Mouse (Mus musculus) liver, postnatal 0 days (tissue): Measurements from ENCODE around the gene Hoxb5. TPM values are rescaled to one million over a fixed set of nuclear protein-coding genes. Genes with fewer than 3 reads are reported as not detected.

Experiments
- ATAC-seq: fragments of 200-750 bp; cut with Nextera tagmentation; 2 replicates; pipeline ENCODE4 v1.8.0; 2017; ENCODE audit warnings: mild to moderate bottlenecking, moderate library complexity
- DNase-seq: peaks from one replicate; pipeline ENCODE4 v3.0.0-alpha.2; 2016
- H3K27ac ChIP-seq: fragments of 300-500 bp; sonication (generic); 2 replicates; pipeline ENCODE4 v1.5.1; 2014; ENCODE audit warnings: antibody characterized with exemption, moderate library complexity, mild to moderate bottlenecking, low read depth
- H3K27me3 ChIP-seq: fragments of 300-500 bp; sonication (generic); 2 replicates; pipeline ENCODE4 v1.6.1; 2014; ENCODE audit warnings: low read length, control low read depth, mixed read lengths; ENCODE audit not compliant: insufficient read depth
- H3K36me3 ChIP-seq: fragments of 300-500 bp; sonication (generic); replicated peaks from 2 replicates; pipeline ENCODE4 v1.6.1; 2014; ENCODE audit warnings: mild to moderate bottlenecking, control low read depth, low read length, moderate library complexity, mixed read lengths; ENCODE audit not compliant: insufficient read depth
- H3K4me1 ChIP-seq: fragments of 300-500 bp; sonication (generic); 2 replicates; pipeline ENCODE4 v1.6.1; 2014; ENCODE audit warnings: antibody characterized with exemption, mild to moderate bottlenecking, control low read depth; ENCODE audit not compliant: insufficient read depth
- H3K4me2 ChIP-seq: fragments of 300-500 bp; sonication (generic); 2 replicates; pipeline ENCODE4 v1.6.1; 2014; ENCODE audit warnings: low read depth, mild to moderate bottlenecking, low read length, moderate library complexity, mixed read lengths
- H3K4me3 ChIP-seq: fragments of 300-500 bp; sonication (generic); 2 replicates; pipeline ENCODE4 v1.5.1; 2014; ENCODE audit warnings: low read depth, low read length
- H3K9ac ChIP-seq: fragments of 300-500 bp; sonication (generic); replicated peaks from 2 replicates; pipeline ENCODE4 v1.6.1; 2014; ENCODE audit warnings: mild to moderate bottlenecking, moderate library complexity
- H3K9me3 ChIP-seq: fragments of 300-500 bp; sonication (generic); 2 replicates; pipeline ENCODE4 v1.6.1; 2016; ENCODE audit warnings: mild to moderate bottlenecking, control low read depth, low read length, mixed read lengths
- CTCF ChIP-seq: sonication (generic); IDR thresholded peaks from 2 replicates; pipeline ENCODE4 v1.5.1; 2016; ENCODE audit warnings: antibody characterized with exemption, low read depth
- EP300 ChIP-seq: IDR thresholded peaks from 2 replicates; pipeline ENCODE4 v1.6.1; 2016; ENCODE audit warnings: antibody characterized with exemption, low read depth, mild to moderate bottlenecking
- WGBS: fragments of 180-500 bp; shearing (Covaris S2); extraction: QIAGEN DNeasy Blood & Tissue Kit; methylation state at CpG from one replicate; pipeline ENCODE4 v1.1.7; 2014; ENCODE audit not compliant: insufficient replicate concordance; 5-methylcytosine and 5-hydroxymethylcytosine counted together
- polyA plus RNA-seq: library from polyadenylated mRNA; unstranded; fragments of >200 nt; fragmentation: Nextera tagmentation; extraction: Ambion mirVana; gene quantifications from 2 replicates; pipeline ENCODE4 v1.2.1, GENCODE M21; 2015

Hoxb5 gene
- polyA plus RNA-seq, 1 experiment from 2014 or later, result 0.75 TPM

DNA sequence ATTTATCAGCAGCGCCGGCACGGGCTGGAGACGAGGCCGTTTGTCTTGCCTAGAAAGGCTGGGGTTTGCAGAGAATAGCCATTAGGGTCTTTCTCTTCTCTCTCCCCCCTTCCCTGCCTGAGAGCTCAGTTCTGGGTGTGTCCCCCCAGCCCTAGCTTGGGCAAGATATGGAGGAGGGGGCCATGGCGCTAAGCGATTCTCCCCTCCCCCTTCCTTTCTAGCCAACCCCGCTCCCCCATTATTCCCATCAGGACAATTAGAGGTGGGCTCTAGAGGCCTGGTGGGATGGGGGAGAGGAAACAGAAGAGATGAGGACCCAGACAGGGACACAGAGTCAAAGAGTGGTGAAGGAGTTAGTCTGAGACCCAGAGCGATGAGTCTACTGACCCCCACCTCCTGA, 15.7 kb upstream of the Hoxb5 start:
- DNase-seq (no peak), ATAC-seq (no peak)
- 7% methylated on average over 8 of the region's 9 CpGs for WGBS
- Histone ChIP-seq H3K9ac (no peak overlapping the region), H3K4me3 (no peak overlapping the region), H3K9me3 (no peaks in the 10 kb centered on the region), H3K4me2 (no peak overlapping the region), H3K27me3 (peaks cover 97% of the 10 kb centered on the region), H3K4me1 (no peaks in the 10 kb centered on the region), H3K36me3 (no peaks in the 10 kb centered on the region), H3K27ac (no peak overlapping the region)
- TF ChIP-seq CTCF (no peak), EP300 (no peak)

DNA sequence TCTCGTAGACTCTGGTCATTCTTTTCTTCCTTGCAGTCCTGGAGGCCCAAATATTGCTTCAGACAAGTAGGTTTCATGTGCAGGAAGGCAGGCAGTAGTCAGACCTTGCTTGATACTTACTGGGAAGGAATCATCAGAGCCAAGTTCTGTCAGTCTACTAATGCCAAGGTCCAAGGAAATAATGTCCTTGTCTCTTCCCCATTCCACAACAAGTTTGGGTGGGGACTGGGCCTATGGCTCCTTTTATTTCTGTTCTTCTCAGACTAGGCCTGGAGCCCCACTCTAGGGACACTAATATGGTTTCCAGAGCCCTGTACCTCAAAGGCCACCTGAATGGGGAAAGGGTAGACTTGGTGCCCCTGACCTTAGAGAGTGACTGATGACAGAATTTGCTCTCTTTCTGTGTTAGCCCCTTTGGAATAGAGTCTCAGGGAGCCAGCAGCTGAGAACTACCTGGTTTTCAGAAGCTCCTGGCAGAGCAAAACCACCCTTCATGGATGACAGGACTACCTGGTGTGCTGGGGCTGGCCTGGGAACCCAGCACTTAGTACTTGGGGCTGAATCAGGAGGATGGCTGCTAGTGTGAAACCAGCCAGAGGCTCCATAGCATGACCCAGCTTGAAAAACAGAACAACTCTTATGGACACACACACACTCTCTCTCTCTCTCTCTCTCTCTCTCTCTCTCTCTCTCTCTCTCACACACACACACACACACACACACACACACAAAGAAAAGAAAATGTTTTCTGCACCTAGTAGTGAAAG, 14.5 kb upstream of the Hoxb5 start:
- H3K27me3 ChIP-seq, result peaks cover 97% of the 10 kb centered on the region

DNA sequence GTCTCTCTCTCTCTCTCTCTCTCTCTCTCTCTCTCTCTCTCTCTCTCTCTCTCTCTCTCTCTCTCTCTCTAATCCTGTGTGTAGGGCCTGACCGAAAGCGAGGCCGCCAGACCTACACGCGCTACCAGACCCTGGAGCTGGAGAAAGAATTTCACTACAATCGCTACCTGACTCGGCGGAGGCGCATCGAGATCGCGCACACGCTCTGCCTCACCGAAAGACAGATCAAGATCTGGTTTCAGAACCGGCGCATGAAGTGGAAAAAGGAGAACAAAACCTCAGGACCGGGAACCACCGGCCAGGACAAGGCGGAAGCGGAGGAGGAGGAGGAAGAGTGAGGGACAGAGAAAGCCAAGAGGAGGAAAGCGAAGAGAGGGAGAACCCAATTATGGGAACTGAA, 13.8 kb upstream of the Hoxb5 start:
- no peaks in the 10 kb centered on the region for H3K4me1 ChIP-seq
- H3K27ac ChIP-seq, result no peak overlapping the region
- ATAC-seq, result no peak
- no peak overlapping the region for H3K4me3 ChIP-seq
- peaks cover 97% of the 10 kb centered on the region for H3K27me3 ChIP-seq
- no peak for TF ChIP-seq CTCF
- no peak for TF ChIP-seq EP300
- no peak overlapping the region for H3K4me2 ChIP-seq
- no peak for DNase-seq
- H3K9me3 ChIP-seq, result no peaks in the 10 kb centered on the region
- H3K36me3 ChIP-seq, result no peaks in the 10 kb centered on the region
- 18% methylated on average over 21 of the region's 21 CpGs for WGBS
- no peak overlapping the region for H3K9ac ChIP-seq

More for the DNA sequence above, 14.5 kb upstream of the Hoxb5 start:
- H3K4me2 ChIP-seq, result no peak overlapping the region
- H3K4me3 ChIP-seq, result no peak overlapping the region
- H3K9me3 ChIP-seq, result no peaks in the 10 kb centered on the region
- DNase-seq, result no peak
- WGBS, result 23% methylated on average over 1 of the region's 1 CpGs
- H3K9ac ChIP-seq, result no peak overlapping the region
- no peak for ATAC-seq
- no peak overlapping the region for H3K27ac ChIP-seq
- TF ChIP-seq CTCF (no peak), EP300 (no peak)
- H3K4me1 ChIP-seq, result no peaks in the 10 kb centered on the region
- no peaks in the 10 kb centered on the region for H3K36me3 ChIP-seq

- no peaks in the 10 kb centered on the region for H3K36me3 ChIP-seq
- no peaks in the 10 kb centered on the region for H3K4me1 ChIP-seq
- no peak overlapping the region for H3K27ac ChIP-seq
- ATAC-seq (no peak), DNase-seq (no peak)
- no peak overlapping the region for H3K4me3 ChIP-seq
- 27% methylated on average over 6 of the region's 6 CpGs for WGBS
- H3K27me3 ChIP-seq, result peaks cover 97% of the 10 kb centered on the region
- no peak overlapping the region for H3K4me2 ChIP-seq
- H3K9me3 ChIP-seq, result no peaks in the 10 kb centered on the region
- TF ChIP-seq CTCF, result no peak
- TF ChIP-seq EP300, result no peak
- H3K9ac ChIP-seq, result no peak overlapping the region
Observed at GRCm38 (mm10) chr11:96289837-96290236, 13.3 kb upstream of the Hoxb5 start.

- TF ChIP-seq CTCF, result no peak
- TF ChIP-seq EP300, result no peak
- Histone ChIP-seq H3K9me3 (no peaks in the 10 kb centered on the region), H3K9ac (no peak overlapping the region), H3K4me1 (no peaks in the 10 kb centered on the region), H3K4me2 (no peak overlapping the region), H3K36me3 (no peaks in the 10 kb centered on the region), H3K4me3 (no peak overlapping the region), H3K27me3 (peaks cover 97% of the 10 kb centered on the region), H3K27ac (no peak overlapping the region)
- no peak for ATAC-seq
- DNase-seq, result no peak
- WGBS, result 33% methylated on average over 17 of the region's 17 CpGs
Observed at GRCm38 (mm10) chr11:96290705-96291355, 12.3 kb upstream of the Hoxb5 start.

DNA sequence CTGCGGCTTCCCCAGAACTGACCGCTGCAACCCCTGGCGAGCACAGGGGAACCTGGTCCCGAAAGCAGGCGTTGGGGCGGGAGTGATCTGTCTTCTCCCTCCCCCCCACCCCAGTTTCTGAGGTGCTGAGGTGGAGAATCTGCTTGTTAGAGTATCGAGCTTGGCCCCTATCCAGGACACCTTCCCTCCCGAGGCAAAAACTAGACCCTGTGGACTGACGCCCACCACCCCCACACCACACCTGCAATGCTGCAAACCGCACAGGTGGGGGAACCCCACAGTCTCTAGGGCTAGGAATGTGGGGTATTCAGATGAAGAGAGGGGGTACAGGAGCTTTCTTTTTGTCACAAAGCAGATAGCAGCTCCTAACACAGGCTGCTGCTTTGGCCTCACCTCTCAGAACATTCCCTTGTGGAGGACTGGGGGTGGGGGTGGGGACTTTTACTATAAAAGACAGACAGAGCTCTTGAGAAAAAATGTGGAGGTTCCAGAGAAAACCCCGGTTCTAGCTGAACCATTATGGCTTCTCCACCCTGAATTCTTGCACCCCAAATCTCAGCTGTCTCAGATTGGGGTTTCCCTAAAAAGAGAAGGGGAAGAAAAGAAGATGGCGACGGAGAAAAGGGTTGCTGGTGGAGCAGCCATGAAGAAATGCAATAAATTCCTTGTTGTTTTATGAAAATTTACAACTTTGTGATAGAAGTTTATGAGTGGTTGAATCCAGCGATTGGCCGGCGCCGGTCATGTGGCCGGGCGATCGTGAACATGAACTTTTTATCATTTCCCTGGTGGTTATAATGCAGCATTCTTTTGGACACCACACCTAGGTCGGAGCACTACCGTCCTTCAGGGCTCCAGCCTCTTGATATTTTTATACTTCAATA, 11.2 kb upstream of the Hoxb5 start, which contains the start of gene Hoxb6:
Hoxb6 (plus strand) TSS at position 796 of the 884 bp plus-strand sequence.
- Histone ChIP-seq H3K4me2 (no peak within 1 kb of the TSS), H3K27me3 (peaks cover 97% of the 10 kb centered on the region), H3K4me3 (no peak within 1 kb of the TSS), H3K36me3 (no peaks in the 10 kb centered on the region), H3K4me1 (no peaks in the 10 kb centered on the region), H3K27ac (no peak within 1 kb of the TSS), H3K9ac (no peak within 1 kb of the TSS), H3K9me3 (no peaks in the 10 kb centered on the region)
- TF ChIP-seq EP300 (no peak), CTCF (no peak)
- WGBS, result 11% methylated on average over 22 of the region's 22 CpGs
- ATAC-seq, result no peak
- no peak for DNase-seq
